ENCODE assay signal across 24 mouse cellular contexts in the genomic region with DNA sequence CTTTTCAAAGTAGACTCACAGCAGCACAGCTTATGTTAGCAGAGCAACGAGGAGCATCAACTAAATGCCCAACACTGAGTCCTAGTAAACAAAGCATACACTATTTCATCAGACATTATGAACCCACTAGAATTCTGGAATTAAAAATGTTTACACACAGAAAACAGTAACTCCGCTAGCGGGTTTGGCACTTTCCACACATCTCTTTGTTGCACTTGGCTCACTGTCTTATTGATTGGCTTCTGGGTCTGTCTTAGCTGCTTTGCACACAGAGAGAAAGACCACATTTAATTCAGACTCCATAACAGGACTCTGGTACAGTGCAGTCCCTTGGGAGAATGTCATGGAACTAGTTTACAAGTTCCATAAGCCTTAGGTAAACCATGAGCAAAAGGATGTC. TPM values are rescaled to one million over a fixed set of nuclear protein-coding genes. Genes with fewer than 3 reads are reported as not detected.
DNase-seq lines count a peak whose midpoint lies in the region; ATAC-seq and TF ChIP-seq lines count a peak whose summit lies in the region.
"Had no signal": no experiment of that assay in that cellular context is flagged by ENCODE, and none has a peak within 500 bp of the region (broad histone marks: within the 10 kb centered on the region; RNA-seq: fewer than 3 reads in every experiment).

No protein-coding gene starts in this region.

- H3K27ac ChIP-seq in heart, embryonic 15.5 days, result peak overlapping the region; percentile 27; the same call in 1 of the 2 replicates
- 0 out of 2 replicates have a peak overlapping the region, but pooled peaks have one; percentile 63 for H3K27ac ChIP-seq in liver, postnatal 0 days (ENCODE audit: low read depth)
- no peak overlapping the region for H3K27ac ChIP-seq in liver, embryonic 12.5 days
- H3K27ac ChIP-seq: embryonic facial prominence, embryonic 10.5 days; forebrain, embryonic 13.5 days; hindbrain, embryonic 15.5 days had no signal

- no peak overlapping the region for H3K4me3 ChIP-seq in heart, embryonic 15.5 days
- H3K4me3 ChIP-seq in liver, postnatal 0 days (ENCODE audit: low read depth, low read length), result no peak overlapping the region
- no peak overlapping the region for H3K4me3 ChIP-seq in liver, embryonic 12.5 days
- H3K4me3 ChIP-seq: embryonic facial prominence, embryonic 10.5 days; forebrain, embryonic 13.5 days; heart, embryonic 12.5 days; hindbrain, embryonic 15.5 days had no signal

- no peaks in the 10 kb centered on the region for H3K27me3 ChIP-seq in heart, embryonic 15.5 days
- no peaks in the 10 kb centered on the region for H3K27me3 ChIP-seq in liver, postnatal 0 days (ENCODE audit: insufficient read depth, low read length)
- H3K27me3 ChIP-seq in liver, embryonic 12.5 days (replicated peaks), result no peaks in the 10 kb centered on the region
- H3K27me3 ChIP-seq: CH12.LX; forebrain, embryonic 13.5 days; heart, embryonic 12.5 days; hindbrain, embryonic 15.5 days had no signal

- H3K4me1 ChIP-seq in heart, embryonic 15.5 days (replicated peaks), result peaks cover 72% of the 10 kb centered on the region
- peaks cover 21% of the 10 kb centered on the region; the same call in 1 of the 2 replicates for H3K4me1 ChIP-seq in liver, postnatal 0 days (ENCODE audit: insufficient read depth)
- H3K4me1 ChIP-seq in liver, embryonic 12.5 days, result peaks cover 49% of the 10 kb centered on the region

- TF ChIP-seq CTCF in liver, postnatal 0 days (IDR thresholded peaks at IDR 0.05; ENCODE audit: low read depth), result no peak

- TF ChIP-seq EP300 in liver, postnatal 0 days (IDR thresholded peaks at IDR 0.05; ENCODE audit: low read depth), result no peak

- 75% methylated on average over 3 of the region's 3 CpGs for WGBS in heart, embryonic 15.5 days
- 71% methylated on average over 3 of the region's 3 CpGs for WGBS in liver, postnatal 0 days (ENCODE audit: insufficient replicate concordance)
- WGBS in liver, embryonic 12.5 days (ENCODE audit: insufficient replicate concordance), result 86% methylated on average over 3 of the region's 3 CpGs

- no peak for ATAC-seq in heart, embryonic 15.5 days (replicated peaks; ENCODE audit: insufficient number of reproducible peaks, insufficient read depth, low FRiP score, low read depth)
- peak; percentile 13; the same call in 1 of the 2 replicates for ATAC-seq in liver, postnatal 0 days
- ATAC-seq in liver, embryonic 12.5 days, result no peak
- ATAC-seq: forebrain, embryonic 13.5 days; forebrain, postnatal 0 days; intestine, embryonic 16.5 days had no signal

- no peaks in the 10 kb centered on the region for H3K36me3 ChIP-seq in heart, embryonic 15.5 days
- no peaks in the 10 kb centered on the region for H3K36me3 ChIP-seq in liver, postnatal 0 days (replicated peaks; ENCODE audit: insufficient read depth, low read length)
- H3K36me3 ChIP-seq in liver, embryonic 12.5 days, result peaks cover 7% of the 10 kb centered on the region; the same call in 1 of the 2 replicates

- no peak overlapping the region for H3K4me2 ChIP-seq in heart, embryonic 15.5 days
- no peak overlapping the region for H3K4me2 ChIP-seq in liver, postnatal 0 days (ENCODE audit: low read depth, low read length)
- no peak overlapping the region for H3K4me2 ChIP-seq in liver, embryonic 12.5 days
- H3K4me2 ChIP-seq: forebrain, embryonic 13.5 days; heart, embryonic 12.5 days; hindbrain, embryonic 15.5 days had no signal

- no peak for DNase-seq in heart, postnatal 4 days
- no peak for DNase-seq in liver, postnatal 0 days
- peak; percentile 87 for DNase-seq in adipocyte (ENCODE audit: low spot score)
- DNase-seq in frontal cortex, postnatal 36 days (ENCODE audit: low spot score in 2 of 2), result no peak
- DNase-seq: adrenal gland, postnatal 10 days; cerebellum, adult 18-20 months; cerebellum, adult 9-11 months; cerebellum, postnatal 36 days; forebrain, postnatal 0 days; gastrocnemius, postnatal 36 days had no signal

- no peak overlapping the region for H3K9ac ChIP-seq in heart, embryonic 15.5 days
- no peak overlapping the region for H3K9ac ChIP-seq in liver, postnatal 0 days (replicated peaks)
- no peak overlapping the region for H3K9ac ChIP-seq in liver, embryonic 12.5 days
- H3K9ac ChIP-seq: forebrain, embryonic 13.5 days; forebrain, postnatal 0 days; heart, embryonic 12.5 days; hindbrain, embryonic 15.5 days had no signal

- H3K9me3 ChIP-seq in heart, embryonic 15.5 days (replicated peaks), result no peaks in the 10 kb centered on the region
- no peaks in the 10 kb centered on the region for H3K9me3 ChIP-seq in liver, postnatal 0 days (ENCODE audit: low read length)
- no peaks in the 10 kb centered on the region for H3K9me3 ChIP-seq in liver, embryonic 12.5 days (replicated peaks)
- H3K9me3 ChIP-seq: embryonic facial prominence, embryonic 10.5 days; forebrain, embryonic 13.5 days; heart, embryonic 12.5 days; hindbrain, embryonic 15.5 days had no signal

RNA-seq across cellular contexts. Expression of gene Lrrc42, which starts 5.3 kb away (rescaled TPM):
- polyA plus RNA-seq in heart, embryonic 15.5 days (2015; fragmentation: Nextera tagmentation; extraction: Ambion mirVana), result 38.8 and 50.1 TPM in 2 replicates
- 10 to 100 TPM; 23.1 to 24.9 TPM for total RNA-seq in heart, postnatal 4 days (2021)
- polyA plus RNA-seq in liver, postnatal 0 days (2015; fragmentation: Nextera tagmentation; extraction: Ambion mirVana), result 15.0 and 15.9 TPM in 2 replicates
- 19.7 and 21.7 TPM in 2 replicates for polyA plus RNA-seq in liver, embryonic 12.5 days (2016; fragmentation: Nextera tagmentation; extraction: Ambion mirVana)

RNA-seq across cellular contexts. Expression of gene Hspb11, which starts 5.3 kb away (rescaled TPM):
- polyA plus RNA-seq in heart, embryonic 15.5 days (2015; fragmentation: Nextera tagmentation; extraction: Ambion mirVana), result 26.9 and 40.2 TPM in 2 replicates
- total RNA-seq in heart, postnatal 4 days (2021), result 10 to 100 TPM; 16.1 to 18.4 TPM
- 17.4 and 18.1 TPM in 2 replicates for polyA plus RNA-seq in liver, postnatal 0 days (2015; fragmentation: Nextera tagmentation; extraction: Ambion mirVana)
- 9.2 and 10.4 TPM in 2 replicates for polyA plus RNA-seq in liver, embryonic 12.5 days (2016; fragmentation: Nextera tagmentation; extraction: Ambion mirVana)

RNA-seq across cellular contexts. Expression of gene Ldlrad1, which starts 39.1 kb away (rescaled TPM):
- polyA plus RNA-seq in heart, embryonic 15.5 days (2015; fragmentation: Nextera tagmentation; extraction: Ambion mirVana), result not detected in 2 replicates
- total RNA-seq in heart, postnatal 4 days (2021), result not detected
- polyA plus RNA-seq in liver, postnatal 0 days (2015; fragmentation: Nextera tagmentation; extraction: Ambion mirVana), result not detected in 2 replicates
- polyA plus RNA-seq in liver, embryonic 12.5 days (2016; fragmentation: Nextera tagmentation; extraction: Ambion mirVana), result not detected in 2 replicates
- total RNA-seq: adrenal gland, postnatal 4 days; CH12.LX; forebrain, postnatal 0 days; gastrocnemius, adult 8-10 months; gastrocnemius, postnatal 36 days; heart, postnatal 25 days had no signal
- polyA plus RNA-seq: embryonic facial prominence, embryonic 10.5 days; embryonic facial prominence, embryonic 14.5 days; forebrain, embryonic 13.5 days; forebrain, postnatal 0 days; heart, embryonic 12.5 days; hindbrain, embryonic 11.5 days; hindbrain, embryonic 15.5 days; intestine, embryonic 16.5 days had no signal

RNA-seq across cellular contexts. Expression of gene Dio1, which starts 58.9 kb away (rescaled TPM):
- 0.51 TPM in 1 of 2 replicates, not detected in the other for polyA plus RNA-seq in heart, embryonic 15.5 days (2015; fragmentation: Nextera tagmentation; extraction: Ambion mirVana)
- total RNA-seq in heart, postnatal 4 days (2021), result not detected
- 6.0 and 10.3 TPM in 2 replicates for polyA plus RNA-seq in liver, postnatal 0 days (2015; fragmentation: Nextera tagmentation; extraction: Ambion mirVana)
- not detected in 2 replicates for polyA plus RNA-seq in liver, embryonic 12.5 days (2016; fragmentation: Nextera tagmentation; extraction: Ambion mirVana)
- total RNA-seq: forebrain, postnatal 0 days; gastrocnemius, postnatal 36 days; heart, adult 18-20 months; heart, postnatal 25 days had no signal
- polyA plus RNA-seq: embryonic facial prominence, embryonic 10.5 days; embryonic facial prominence, embryonic 14.5 days; forebrain, embryonic 13.5 days; forebrain, postnatal 0 days; heart, embryonic 12.5 days; hindbrain, embryonic 11.5 days; hindbrain, embryonic 15.5 days had no signal
